Mouse (Mus musculus): ENCODE data around the gene Bcl2l1.

Gene Bcl2l1

DNA sequence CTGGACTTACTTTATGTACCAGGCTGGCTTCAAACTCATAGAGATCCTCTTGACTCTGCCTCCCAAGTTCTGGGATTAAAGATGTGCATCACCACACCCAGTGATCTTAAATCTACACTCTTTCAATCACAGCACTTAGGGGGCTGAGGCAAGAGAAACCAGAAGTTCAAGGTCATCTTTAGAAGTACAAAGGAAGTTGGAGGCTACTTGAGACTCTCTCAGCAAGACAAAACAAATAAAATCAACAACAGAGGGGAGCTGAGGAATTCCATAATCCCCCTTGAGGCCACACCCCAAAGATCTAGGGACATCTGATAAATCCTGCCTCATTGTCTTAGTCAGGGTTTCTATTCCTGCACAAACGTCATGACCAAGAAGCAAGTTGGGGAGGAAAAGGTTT, 59.3 kb downstream of the Bcl2l1 start:
- no peak for DNase-seq (ENCODE audit: low spot score)

DNA sequence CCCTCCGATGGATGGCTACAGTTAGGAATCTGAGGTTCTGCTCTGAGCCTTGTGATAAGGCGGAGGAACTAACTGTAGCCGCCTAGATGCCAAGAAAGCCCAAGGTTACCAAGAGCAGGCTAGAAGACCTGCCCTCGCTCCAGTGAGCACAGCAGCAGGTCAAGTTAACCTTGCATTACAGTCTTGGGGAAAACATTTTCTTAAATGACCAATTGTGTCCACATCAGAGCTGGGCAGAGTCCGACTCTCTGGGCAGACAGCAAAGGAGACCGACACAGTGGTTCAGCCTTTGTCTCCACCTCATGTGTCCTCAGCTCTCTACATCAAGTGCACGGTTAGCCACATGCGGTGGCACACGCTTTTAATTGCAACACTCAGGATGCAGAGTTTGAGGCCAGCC, 60.0 kb downstream of the Bcl2l1 start:
- no peak for DNase-seq (ENCODE audit: low spot score)

DNA sequence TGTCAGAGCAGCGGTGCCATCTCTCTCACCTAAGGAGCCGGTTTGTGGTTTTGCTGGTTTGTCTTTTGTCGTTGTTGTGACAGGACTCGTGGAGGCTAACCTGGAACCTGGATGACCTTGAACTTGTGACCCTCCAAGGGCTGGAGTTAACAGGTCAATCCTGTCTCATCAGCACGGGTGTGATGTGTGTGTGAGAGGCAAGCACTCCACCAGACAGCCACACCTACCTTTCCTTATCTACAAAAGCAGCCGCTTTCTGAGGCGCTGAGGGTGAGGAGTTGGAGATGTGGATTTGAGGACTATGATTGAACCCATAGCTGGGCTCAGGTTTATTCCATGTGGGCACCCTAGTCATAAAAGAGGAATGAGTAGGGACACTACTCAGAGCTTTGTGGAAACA, 61.9 kb downstream of the Bcl2l1 start:
- no peak for DNase-seq (ENCODE audit: low spot score)

DNA sequence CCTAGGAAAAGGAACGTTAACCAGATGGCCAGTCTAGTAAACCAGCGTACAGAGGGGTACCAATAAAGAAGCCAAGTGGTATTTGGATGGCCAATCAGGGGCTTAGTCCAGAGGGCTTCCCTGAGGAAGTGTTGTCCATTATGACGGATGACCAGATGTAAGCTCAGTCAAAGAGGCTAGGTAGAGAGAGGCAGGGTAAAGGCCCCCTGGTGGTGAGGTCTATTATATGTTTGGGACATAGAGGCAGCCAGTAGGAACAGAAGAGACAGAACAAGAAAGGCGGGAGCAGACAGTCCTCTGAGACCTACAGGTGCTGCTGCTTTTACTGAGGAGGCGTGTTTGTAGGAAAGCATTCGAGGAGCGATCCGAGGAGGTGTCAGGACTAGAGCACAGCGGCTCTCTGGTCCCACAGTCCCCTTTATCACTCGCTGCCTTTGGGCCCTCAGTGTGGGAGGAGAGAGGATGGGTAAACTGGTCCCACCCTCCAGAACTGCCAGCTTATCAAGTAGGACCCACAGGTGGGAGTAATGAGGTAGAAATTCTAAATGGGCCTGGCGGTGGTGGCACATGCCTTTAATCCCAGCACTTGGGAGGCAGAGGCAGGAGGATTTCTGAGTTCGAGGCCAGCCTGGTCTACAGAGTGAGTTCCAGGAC, 63.8 kb downstream of the Bcl2l1 start:
- DNase-seq (ENCODE audit: low spot score): no peak

DNA sequence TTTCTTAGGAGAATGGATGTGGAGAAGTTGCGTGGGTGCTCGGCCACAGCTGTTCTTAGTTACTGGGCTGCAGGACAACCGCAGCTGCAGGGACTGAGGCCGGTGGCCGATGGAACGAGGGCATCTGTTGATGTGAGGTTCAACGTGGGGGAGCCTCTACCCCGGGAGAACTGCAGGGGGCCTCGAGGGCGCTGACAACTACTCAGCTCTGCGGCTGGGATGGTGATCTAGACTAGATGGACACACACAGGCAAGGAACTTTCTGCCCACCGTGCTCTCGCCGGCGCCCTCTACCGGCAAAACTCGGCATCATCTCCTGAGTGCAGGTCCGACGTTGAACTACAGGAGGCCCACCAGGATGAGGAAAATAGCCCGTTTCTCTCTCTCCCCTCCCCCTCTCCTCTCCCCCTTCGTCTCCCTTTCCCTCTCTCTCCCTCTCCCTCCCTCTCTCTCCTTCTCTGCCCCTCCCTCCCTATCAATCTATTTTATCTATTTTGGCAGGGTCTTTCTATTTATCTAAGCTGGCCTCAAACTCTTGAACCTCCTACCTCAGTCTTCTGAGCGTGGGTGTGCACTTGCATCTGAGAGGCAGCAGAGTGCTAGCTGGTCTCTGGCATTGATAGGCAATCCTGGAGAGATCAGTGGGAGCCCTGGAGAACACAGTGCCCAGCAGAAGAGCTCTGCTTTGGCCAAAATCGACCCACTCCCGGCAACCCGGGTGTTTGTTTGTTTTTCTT, 65.0 kb downstream of the Bcl2l1 start:
- DNase-seq (ENCODE audit: low spot score): peak; percentile 85

DNA sequence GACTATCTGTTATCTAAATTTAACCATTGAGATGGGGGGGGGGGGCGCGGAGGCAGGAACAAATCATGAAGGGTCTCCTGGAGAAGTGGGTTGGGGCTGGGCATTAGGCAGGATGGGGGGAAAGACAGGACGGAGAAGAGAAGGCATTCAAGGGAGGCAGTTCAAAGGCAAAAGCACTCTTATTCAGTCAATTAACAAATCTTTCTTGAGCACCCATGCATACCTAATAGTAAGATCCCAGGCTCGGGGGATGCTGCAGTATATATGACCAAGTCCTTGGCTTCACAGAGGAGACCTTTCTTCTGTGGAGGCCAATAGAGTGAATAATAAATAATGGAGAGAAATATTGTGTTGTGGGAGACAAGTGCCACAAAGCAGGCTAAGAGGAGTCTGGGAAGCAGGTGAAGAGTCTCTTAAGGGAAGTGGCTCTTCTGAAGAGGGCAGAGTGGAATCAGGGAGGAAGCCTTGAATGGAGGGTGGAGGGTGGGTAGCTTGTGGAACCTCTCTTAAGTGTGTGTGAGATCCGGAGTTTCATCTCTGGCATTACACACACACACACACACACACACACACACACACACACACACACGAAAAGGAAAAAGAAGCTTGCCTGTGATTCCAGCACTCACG, 66.4 kb downstream of the Bcl2l1 start:
- DNase-seq (ENCODE audit: low spot score): no peak

DNA sequence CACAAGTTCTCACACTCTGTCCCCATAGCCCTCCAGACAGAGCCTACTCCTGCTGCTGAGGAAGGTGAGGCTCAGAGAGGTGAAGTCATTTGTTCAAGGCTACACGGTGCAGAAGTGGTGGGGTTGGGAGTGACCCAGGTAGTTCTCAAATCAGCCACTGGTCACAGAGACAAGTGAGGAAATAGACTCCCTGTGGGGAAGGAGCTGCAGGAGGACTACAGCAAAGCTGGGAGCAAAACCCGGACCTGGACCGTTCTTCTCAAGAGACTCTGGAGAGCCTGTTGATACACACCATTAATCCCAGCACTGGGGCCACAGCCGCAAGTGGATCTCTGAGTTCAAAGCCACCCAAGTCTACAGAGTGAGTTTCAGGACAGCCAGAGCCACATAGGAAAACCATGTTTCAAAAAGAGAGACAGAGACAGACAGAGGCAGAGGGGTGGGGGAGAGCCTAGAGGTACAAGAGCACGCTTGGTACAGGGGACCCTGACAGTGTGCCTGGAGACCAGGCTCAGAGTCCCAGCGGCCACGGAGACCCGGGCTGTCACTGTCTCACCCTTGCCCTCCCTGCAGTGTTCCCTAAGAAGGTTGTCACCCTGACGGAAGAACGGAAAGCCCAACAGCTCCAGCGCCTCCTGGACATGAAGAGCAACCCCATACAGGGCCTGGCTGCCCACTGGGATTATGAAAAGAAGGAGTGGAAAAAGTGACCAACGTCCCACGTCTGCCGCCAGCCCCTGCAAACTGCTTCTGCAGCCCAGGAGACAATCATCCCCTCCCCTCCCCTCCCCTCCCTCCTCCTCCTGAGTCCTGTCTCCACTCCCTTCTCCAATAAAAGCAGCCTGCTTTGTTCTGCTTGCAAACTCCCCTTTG, 67.1 kb downstream of the Bcl2l1 start:
- no peak for DNase-seq (ENCODE audit: low spot score)

DNA sequence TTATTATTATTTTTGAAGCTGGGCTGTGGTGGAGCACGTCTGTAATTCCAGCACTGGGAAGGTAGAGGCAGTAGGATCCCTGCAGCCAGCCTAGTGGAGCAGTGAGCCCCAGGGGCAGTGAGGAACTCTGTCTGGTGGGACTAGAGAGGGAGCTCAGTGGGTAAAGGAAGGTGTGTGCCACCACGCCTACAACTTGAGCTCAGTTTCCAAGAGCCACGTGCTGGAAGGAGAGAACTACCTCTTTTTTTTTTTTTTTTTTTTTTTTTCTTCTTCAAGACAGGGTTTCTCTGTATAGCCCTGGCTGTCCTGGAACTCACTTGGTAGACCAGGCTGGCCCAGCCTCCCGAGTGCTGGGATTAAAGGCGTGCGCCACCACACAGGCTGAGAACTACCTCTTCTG, 68.2 kb downstream of the Bcl2l1 start:
- no peak for DNase-seq (ENCODE audit: low spot score)

DNA sequence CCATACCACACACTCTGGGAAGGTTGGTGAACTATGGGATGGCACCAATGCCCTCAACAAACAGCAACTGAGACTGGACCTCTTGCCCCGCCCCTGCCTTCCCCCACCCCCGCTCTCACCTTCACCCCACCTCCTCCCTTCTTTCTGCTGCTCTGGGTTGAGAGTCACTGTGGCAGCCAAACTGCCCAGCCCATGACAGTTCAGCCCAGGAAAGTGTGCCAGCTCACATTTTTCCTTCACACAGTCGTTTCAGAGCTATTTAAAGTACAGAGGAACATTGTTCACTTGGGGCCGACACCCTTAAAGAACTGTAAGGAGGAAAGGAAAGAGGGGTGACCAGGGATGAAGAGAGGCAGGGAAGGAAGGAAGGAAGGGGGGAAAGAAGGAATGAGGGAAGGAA, 73.2 kb downstream of the Bcl2l1 start:
- DNase-seq (ENCODE audit: low spot score): no peak

DNA sequence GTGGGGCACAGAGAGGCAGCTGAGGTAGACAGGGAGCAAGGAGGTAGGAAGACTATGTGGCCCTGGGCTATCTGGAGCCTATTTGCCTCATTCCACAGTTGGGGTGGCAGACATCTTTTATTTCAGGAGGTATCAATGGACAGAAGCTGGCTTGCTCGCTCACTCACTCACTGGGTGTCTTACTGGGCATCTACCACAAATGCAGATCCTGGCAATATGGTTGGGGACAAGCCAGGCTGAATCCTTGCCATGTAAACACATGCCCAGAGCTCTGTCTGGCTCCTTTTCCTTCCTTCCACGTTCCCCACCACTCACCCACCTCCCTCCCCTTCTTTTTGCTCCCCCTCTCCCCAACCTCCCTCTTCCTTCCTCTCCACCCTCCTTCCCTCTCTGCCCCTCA, 74.0 kb downstream of the Bcl2l1 start:
- DNase-seq (ENCODE audit: low spot score): no peak

DNA sequence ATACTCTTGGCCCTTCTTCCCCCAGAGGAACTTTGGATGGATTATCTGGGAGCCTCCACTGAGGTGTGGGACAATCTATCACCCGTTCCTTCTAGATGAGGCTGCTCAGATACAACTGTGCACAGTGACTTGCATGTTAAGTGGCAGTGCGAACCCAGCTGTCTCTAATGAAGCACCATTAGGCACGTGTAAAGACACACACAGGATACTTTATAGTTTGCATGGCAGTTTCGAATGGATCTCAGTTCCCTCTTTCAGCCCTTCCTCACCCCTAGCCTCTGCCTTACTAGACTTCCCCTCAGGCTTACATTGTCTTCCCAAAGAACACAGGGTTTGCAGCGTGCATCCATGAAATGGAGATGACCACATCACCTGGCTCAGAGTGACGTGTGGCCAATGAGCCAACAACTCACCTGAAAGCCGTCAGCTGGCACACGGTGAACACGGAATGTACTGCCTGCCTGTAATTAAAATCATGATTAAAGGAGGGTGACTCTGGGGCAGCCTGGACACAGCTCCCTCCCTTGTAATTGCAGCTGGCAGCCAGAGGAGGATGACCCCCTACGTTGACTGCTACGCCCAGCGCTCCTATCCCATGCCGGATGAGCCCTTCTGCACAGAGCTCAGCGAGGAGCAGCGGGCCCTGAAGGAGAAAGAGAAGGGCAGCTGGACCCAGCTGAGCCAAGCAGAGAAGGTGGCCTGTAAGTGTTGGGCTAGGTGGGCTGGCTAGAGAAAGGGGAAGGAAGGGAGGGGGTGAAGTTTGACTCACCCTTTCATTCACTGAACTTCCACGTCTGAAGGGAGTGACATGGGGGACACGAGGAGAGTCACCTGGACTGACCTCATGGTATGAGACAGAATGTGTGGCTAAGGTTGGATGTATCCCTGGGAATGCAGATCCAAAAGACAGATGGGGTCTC, 74.8 kb downstream of the Bcl2l1 start:
- DNase-seq (ENCODE audit: low spot score): no peak

DNA sequence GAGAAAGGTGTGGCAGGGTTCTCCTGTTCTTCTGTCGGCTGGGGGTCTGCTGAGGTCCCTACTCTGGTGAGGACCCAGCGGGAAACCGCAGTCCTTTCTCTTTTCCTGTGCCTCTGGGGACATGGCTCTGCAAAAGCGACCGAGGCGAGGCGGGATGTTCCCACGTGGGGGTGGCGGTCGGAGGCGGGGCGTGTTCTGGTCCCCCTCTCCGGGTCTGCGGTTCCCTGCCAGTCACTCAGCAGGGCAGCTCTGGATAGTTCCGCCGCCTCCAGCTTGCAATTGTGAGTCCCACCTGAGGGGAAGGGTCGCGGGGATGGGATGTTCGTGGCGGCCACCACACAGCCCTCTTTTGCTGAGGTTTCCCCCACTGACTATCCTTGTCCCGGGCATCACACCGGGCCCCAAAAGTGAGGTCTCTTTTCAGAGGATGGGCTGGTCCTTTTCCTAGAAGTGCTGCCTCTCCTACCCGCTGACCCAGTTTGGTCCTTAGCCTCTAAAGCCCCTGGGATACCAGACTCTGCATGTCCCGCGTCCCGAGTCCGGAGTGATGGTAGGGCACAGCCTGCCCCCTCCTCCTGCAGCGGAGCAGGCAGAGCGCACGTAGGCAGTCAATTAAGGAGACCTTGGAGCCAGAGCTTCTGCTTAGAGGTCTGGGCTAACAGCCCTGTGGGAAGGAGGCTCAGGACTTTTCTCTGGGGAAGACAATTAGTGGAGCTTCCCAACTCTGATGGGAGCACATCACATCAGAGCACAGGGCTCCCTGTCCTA, 77.4 kb downstream of the Bcl2l1 start, which contains the start of gene Cox4i2:
Cox4i2 (plus strand) TSS at position 230 of the 768 bp plus-strand sequence.
- DNase-seq (ENCODE audit: low spot score): no peak

DNA sequence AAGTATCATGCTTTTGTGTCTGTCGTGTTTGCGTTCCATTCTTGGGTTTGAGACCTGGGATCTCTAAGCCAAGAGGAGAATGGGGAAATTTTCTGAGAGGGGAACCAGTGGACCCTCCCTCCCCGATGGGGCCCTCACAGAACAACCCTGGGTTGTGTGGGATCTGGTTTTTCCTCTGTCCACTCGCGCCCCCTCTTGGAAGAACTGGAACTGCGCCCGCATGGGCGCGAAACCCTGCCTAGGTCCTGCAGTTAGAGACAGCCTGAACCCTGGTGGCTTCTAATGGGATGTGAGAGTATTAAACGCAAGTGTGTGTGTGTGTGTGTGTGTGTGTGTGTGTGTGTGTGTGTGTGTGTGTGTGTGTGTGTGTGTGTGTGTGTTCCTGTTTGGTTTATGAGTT, 89.1 kb downstream of the Bcl2l1 start:
- DNase-seq (ENCODE audit: low spot score): no peak

DNA sequence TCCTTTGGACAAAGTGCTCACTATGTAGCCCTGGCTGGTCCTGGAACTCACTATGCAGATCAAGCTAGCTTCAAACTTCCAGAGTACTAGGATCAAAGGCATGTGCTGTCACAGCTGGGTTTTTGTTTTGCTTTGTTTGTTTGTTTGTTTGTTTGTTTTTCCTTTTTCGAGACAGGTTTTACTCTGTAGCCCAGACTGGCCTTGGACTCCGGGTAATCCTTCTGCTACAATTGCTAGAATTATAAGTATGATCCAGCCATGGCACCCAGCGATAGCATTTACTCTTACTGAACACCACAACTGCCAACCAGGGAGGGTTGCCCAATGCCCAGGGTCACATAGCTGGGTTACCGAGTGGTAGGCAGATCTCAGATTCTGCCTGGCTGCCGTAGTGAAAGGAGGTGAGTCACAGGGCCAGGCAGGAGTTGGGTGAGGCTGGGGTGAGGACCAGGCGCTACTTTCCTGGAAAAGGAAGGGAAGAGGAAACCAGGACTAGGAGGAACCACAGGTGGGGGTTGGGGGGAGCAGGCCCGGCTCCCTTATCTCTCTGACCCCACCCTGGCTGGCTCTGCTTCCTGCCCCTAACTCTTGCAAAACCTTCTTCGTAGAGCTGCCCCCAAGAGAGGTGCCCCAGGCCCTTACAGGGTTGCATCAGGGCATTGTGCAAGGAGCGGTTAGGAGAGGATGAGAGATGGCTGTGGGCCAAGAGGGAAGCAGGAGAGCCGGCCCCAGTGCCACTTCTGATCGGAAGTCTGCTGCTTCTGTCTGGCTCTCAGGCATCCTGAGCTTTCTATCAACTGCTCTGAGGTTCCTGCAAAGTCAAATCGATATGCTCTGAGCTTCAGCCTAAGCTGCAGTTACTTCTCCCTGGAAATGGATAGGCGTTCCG, 90.1 kb downstream of the Bcl2l1 start:
- no peak for DNase-seq (ENCODE audit: low spot score)

DNA sequence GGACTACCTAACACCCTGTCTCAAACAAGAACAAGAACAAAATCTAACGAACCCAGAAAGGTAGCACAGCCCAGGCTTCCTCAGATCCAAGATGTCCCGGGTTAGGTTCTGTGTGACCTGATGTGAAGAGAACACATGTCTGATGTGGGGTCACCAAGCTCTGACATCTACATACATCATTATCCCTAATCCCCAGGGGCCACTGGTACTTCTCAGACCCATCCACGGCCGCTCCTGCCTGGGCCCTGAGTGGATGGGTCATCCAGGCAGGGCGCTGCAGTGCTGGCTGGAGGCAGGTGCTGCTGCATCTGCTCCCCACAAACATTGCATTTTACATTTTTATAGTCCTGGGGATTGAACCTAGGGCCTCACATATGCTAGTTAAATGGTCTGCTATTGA, 91.0 kb downstream of the Bcl2l1 start:
- DNase-seq (ENCODE audit: low spot score): no peak

DNA sequence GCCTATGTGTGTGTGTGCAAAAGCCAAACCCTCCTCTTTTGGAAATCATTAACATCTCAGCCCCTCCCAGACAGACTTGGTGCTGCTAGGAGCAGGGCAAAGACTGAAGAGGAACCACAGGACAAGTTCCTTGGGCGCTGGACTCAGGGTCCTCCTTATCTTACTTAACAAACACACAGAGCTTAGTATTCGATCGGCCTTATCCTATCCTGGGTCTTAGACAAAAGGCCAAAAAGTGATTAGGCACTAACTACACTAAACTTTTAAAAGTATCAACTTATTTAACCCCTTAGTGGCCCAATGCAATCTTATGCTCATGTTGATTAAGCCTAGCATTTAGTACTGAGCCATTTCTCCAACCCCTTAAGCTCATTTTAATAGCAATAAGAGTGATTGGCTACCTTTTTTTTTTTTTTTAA, 91.7 kb downstream of the Bcl2l1 start:
- no peak for DNase-seq (ENCODE audit: low spot score)

DNA sequence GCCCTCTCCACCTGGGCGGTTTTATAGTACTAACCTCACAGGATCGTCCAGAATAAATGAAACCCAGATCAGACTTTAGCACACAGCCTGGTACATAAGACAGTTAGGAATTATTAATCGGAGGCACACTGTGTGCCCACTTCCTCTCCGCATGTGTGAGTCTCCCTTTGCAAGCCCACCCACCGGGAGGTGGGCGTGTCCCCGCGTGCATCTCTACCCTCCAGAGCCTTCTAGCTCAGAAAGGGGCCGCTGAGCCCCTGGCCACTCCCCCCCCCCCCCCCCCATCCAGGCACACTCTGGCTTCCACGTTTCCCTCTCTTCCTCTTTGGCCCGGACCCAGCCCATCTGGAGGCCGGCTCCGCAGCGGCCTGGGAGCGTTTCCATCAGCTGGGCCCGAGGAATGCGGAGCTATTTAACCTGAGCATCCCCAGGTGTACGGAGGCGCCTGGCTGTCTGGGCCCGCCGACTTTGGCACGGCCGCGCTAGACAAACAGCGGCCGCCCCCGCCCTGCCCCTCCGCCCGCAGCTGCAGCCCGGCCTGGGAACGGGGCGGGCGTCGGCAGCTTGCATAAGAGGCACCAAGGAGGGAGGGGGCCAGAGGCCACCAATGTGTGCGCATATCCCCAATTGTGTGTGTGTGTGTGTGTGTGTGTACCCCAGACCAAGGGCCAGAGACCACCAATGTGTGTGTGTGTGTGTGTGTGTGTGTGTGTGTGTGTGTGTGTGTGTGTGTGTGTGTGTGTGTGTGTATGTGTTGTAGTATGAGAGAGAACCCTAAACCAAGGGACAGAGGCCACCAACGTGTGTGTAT, 92.3 kb downstream of the Bcl2l1 start:
- no peak for DNase-seq (ENCODE audit: low spot score)

DNA sequence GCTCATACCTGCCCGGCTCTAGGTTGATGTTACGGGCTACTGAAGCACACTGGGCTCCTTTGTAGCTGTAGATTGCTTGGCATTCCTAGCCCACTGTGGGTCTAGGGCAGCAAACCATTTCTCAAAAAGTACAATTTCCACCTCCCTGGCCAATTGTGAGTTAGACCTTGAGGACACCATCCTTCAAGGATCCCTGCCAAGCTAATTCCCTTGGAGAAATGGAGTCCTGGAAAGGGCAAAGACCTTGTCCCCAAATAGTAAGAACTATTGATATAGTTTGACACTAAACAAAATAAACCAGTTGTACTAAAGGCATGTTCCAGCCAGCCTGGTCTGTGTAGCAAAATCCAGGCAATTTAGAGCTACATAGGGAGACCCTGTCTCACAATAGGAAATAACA, 93.2 kb downstream of the Bcl2l1 start:
- no peak for DNase-seq (ENCODE audit: low spot score)
